Mouse (Mus musculus): ENCODE measurements around the gene Fam160a1. TPM values are rescaled to one million over a fixed set of nuclear protein-coding genes. Genes with fewer than 3 reads are reported as not detected.

The Fam160a1 gene
- polyA plus RNA-seq, 2 experiments: 0.20 to 0.27 TPM

DNA sequence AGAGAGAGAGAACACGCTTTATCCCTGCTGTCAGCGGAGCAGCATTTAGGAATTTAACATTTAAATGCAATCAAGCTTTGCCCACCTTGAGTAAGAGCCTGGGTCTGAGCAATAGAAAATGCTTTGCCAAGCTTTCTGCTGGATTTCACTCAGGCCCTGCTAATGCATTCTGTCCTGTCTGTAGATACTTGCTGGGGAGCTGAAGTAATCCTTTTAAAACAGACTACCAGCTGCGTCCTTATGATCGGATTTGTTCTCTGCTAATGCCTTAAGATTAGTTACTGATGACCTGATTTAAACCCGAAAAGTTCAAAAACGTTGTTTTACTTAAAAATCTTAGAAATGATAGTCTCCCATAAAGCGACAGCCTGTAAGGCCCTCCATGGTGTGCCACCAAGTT lies 136.0 kb downstream of the Fam160a1 start:
- H3K4me2 ChIP-seq (ENCODE audit: low read depth): no peak overlapping the region
- H3K4me1 ChIP-seq (replicated peaks; ENCODE audit: control insufficient read depth in 2 of 2, insufficient read depth in 2 of 2, low read length in 1 of 2): peaks cover 0 to 6% of the 10 kb centered on the region in 2 experiments; a peak in 3 of 4 replicates
- no peaks in the 10 kb centered on the region for H3K27me3 ChIP-seq (ENCODE audit: control insufficient read depth, insufficient read depth, low read length)
- H3K27ac ChIP-seq: no peak overlapping the region
- H3K9me3 ChIP-seq (ENCODE audit: control insufficient read depth, low read length): no peaks in the 10 kb centered on the region
- 70% methylated on average over 7 of the region's 7 CpGs for WGBS (ENCODE audit: insufficient replicate concordance)
- H3K4me3 ChIP-seq (ENCODE audit: insufficient read depth in 1 of 2, low read depth in 2 of 2, low read length in 2 of 2): no peak overlapping the region
- TF ChIP-seq EP300 (IDR thresholded peaks at IDR 0.05; ENCODE audit: low read depth) (no peak), CTCF (IDR thresholded peaks at IDR 0.05; ENCODE audit: low read depth) (no peak)
- H3K36me3 ChIP-seq (replicated peaks; ENCODE audit: control insufficient read depth, insufficient read depth, low read depth): no peaks in the 10 kb centered on the region
- H3K9ac ChIP-seq (replicated peaks): no peak overlapping the region
- no peak for DNase-seq (ENCODE audit: low read depth in 3 of 3, low spot score in 3 of 3)
- ATAC-seq (ENCODE audit: insufficient read depth): no peak

DNA sequence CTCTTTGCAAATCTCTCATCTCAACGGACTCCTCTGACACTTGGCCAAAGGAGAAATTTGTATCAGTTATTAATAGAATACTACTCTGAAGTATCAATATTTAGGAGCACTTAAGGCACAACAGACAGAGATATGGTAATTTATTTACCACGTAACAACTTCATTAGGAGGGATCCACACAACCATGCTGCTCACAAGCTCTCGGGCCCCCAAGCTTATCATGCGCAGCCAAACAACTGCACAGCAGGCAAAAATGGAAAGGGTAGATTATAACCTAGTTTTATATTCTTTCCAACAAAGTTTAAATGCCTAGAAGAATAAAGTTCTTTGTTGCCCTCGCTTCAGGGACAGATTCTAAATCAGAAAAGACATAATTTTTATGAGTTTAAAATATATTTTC lies 137.1 kb downstream of the Fam160a1 start:
- Histone ChIP-seq H3K4me1 (replicated peaks; ENCODE audit: control insufficient read depth in 2 of 2, insufficient read depth in 2 of 2, low read length in 1 of 2) (peaks cover 0 to 6% of the 10 kb centered on the region in 2 experiments; a peak in 3 of 4 replicates), H3K36me3 (replicated peaks; ENCODE audit: control insufficient read depth, insufficient read depth, low read depth) (no peaks in the 10 kb centered on the region), H3K27me3 (ENCODE audit: control insufficient read depth, insufficient read depth, low read length) (no peaks in the 10 kb centered on the region), H3K4me2 (ENCODE audit: low read depth) (peak overlapping the region; percentile 2; the same call in 1 of the 2 replicates), H3K27ac (no peak overlapping the region), H3K9me3 (ENCODE audit: control insufficient read depth, low read length) (no peaks in the 10 kb centered on the region), H3K9ac (replicated peaks) (no peak overlapping the region), H3K4me3 (ENCODE audit: insufficient read depth in 1 of 2, low read depth in 2 of 2, low read length in 2 of 2) (no peak overlapping the region)
- 43% methylated on average over 5 of the region's 5 CpGs for WGBS (ENCODE audit: insufficient replicate concordance)
- no peak for DNase-seq (ENCODE audit: low read depth in 3 of 3, low spot score in 3 of 3)
- ATAC-seq (ENCODE audit: insufficient read depth): peak; percentile 66; the same call in 1 of the 2 replicates
- TF ChIP-seq CTCF (IDR thresholded peaks at IDR 0.05; ENCODE audit: low read depth) (no peak), EP300 (IDR thresholded peaks at IDR 0.05; ENCODE audit: low read depth) (no peak)

DNA sequence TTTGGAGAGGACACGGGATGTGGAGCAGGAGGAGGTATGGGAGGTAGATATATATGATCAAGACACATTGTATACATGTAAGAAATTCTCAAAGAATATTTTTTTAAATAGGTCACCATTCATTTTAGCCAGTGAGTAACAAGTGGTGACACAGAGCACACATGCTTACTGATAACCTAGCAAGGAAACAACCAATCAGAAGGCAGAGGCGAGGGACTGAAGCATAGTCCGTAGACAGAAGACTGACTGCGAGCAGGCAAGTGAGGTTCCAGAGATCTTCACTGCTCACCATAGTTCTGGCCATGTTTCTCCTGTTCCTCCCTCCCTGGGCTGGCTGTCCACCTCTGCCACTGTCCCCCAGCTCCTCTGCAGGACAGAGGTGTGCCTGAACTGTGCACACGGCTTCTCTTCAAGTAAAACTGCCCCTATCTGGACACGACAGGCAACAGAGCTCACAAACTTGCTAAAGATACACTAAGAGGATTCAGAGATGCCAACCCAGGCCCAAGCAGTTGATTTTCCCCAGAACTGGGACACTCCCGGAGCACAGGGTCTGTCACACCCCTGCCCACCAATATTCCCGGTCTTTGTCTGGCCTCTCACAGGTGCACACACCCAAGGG lies 137.7 kb downstream of the Fam160a1 start:
- no peaks in the 10 kb centered on the region for H3K36me3 ChIP-seq (replicated peaks; ENCODE audit: control insufficient read depth, insufficient read depth, low read depth)
- peaks cover 0 to 6% of the 10 kb centered on the region in 2 experiments; a peak in 3 of 4 replicates for H3K4me1 ChIP-seq (replicated peaks; ENCODE audit: control insufficient read depth in 2 of 2, insufficient read depth in 2 of 2, low read length in 1 of 2)
- no peak overlapping the region for H3K4me3 ChIP-seq (ENCODE audit: insufficient read depth in 1 of 2, low read depth in 2 of 2, low read length in 2 of 2)
- no peak for TF ChIP-seq CTCF (IDR thresholded peaks at IDR 0.05; ENCODE audit: low read depth)
- TF ChIP-seq EP300 (IDR thresholded peaks at IDR 0.05; ENCODE audit: low read depth): no peak
- DNase-seq (ENCODE audit: low read depth in 3 of 3, low spot score in 3 of 3): peak in 2 of 3 experiments; percentile 16 to 28
- no peak overlapping the region for H3K9ac ChIP-seq (replicated peaks)
- 47% methylated on average over 8 of the region's 8 CpGs for WGBS (ENCODE audit: insufficient replicate concordance)
- peak overlapping the region; percentile 2; the same call in 1 of the 2 replicates for H3K4me2 ChIP-seq (ENCODE audit: low read depth)
- ATAC-seq (ENCODE audit: insufficient read depth): peak; percentile 77
- no peaks in the 10 kb centered on the region for H3K27me3 ChIP-seq (ENCODE audit: control insufficient read depth, insufficient read depth, low read length)
- no peak overlapping the region for H3K27ac ChIP-seq
- H3K9me3 ChIP-seq (ENCODE audit: control insufficient read depth, low read length): no peaks in the 10 kb centered on the region

DNA sequence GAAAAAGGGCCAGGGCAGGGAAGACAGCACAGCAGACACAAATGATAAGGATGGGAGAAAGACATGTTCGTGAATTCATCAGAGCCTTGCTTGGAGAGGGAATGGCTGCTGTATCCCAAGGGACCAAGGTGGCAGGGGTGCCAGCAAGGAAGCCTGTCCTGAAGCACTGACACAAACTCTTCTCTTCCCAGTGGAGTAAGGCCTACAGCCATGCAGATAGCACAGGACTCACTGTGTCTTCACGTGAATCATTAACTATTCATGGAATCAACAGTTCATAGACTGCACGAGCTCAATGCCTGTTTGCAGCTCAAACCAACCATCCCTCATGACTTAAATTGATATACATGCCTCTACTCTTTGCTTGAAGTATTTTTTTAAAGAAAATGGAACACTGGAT lies 139.1 kb downstream of the Fam160a1 start:
- ATAC-seq (ENCODE audit: insufficient read depth) (no peak), DNase-seq (ENCODE audit: low read depth in 3 of 3, low spot score in 3 of 3) (no peak)
- H3K4me1 ChIP-seq (replicated peaks; ENCODE audit: control insufficient read depth in 2 of 2, insufficient read depth in 2 of 2, low read length in 1 of 2): peaks cover 0 to 6% of the 10 kb centered on the region in 2 experiments; a peak in 3 of 4 replicates
- no peak overlapping the region for H3K4me3 ChIP-seq (ENCODE audit: insufficient read depth in 1 of 2, low read depth in 2 of 2, low read length in 2 of 2)
- WGBS (ENCODE audit: insufficient replicate concordance): 61% methylated on average over 3 of the region's 3 CpGs
- TF ChIP-seq EP300 (IDR thresholded peaks at IDR 0.05; ENCODE audit: low read depth): no peak
- TF ChIP-seq CTCF (IDR thresholded peaks at IDR 0.05; ENCODE audit: low read depth): no peak
- no peak overlapping the region for H3K27ac ChIP-seq
- H3K9ac ChIP-seq (replicated peaks): no peak overlapping the region
- no peaks in the 10 kb centered on the region for H3K9me3 ChIP-seq (ENCODE audit: control insufficient read depth, low read length)
- H3K36me3 ChIP-seq (replicated peaks; ENCODE audit: control insufficient read depth, insufficient read depth, low read depth): no peaks in the 10 kb centered on the region
- no peak overlapping the region for H3K4me2 ChIP-seq (ENCODE audit: low read depth)
- no peaks in the 10 kb centered on the region for H3K27me3 ChIP-seq (ENCODE audit: control insufficient read depth, insufficient read depth, low read length)

DNA sequence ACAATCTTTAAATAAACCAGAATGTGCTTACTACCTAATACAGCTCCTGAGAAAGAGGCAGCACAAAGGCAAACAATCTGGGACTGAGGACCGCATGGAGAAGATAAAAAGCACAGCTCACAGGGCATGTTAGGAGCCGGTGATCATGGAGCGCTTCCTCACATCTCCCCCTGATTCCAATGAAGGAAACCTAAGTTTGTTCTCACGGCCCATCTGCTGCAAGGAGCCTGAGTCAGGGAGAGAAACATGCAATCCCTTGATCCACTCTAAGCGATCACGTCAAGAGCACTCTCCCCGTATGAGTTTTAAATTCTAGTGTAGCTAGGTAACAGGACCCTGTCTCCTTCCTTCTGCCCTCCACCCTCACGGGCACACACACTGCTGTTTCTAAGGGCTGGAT lies 140.0 kb downstream of the Fam160a1 start:
- H3K9me3 ChIP-seq (ENCODE audit: control insufficient read depth, low read length): no peaks in the 10 kb centered on the region
- H3K4me1 ChIP-seq (replicated peaks; ENCODE audit: control insufficient read depth in 2 of 2, insufficient read depth in 2 of 2, low read length in 1 of 2): peaks cover 0 to 6% of the 10 kb centered on the region in 2 experiments; a peak in 3 of 4 replicates
- H3K9ac ChIP-seq (replicated peaks): no peak overlapping the region
- ATAC-seq (ENCODE audit: insufficient read depth) (no peak), DNase-seq (ENCODE audit: low read depth in 3 of 3, low spot score in 3 of 3) (no peak)
- TF ChIP-seq EP300 (IDR thresholded peaks at IDR 0.05; ENCODE audit: low read depth) (no peak), CTCF (IDR thresholded peaks at IDR 0.05; ENCODE audit: low read depth) (no peak)
- H3K4me3 ChIP-seq (ENCODE audit: insufficient read depth in 1 of 2, low read depth in 2 of 2, low read length in 2 of 2): no peak overlapping the region
- H3K27ac ChIP-seq: no peak overlapping the region
- 77% methylated on average over 8 of the region's 8 CpGs for WGBS (ENCODE audit: insufficient replicate concordance)
- H3K27me3 ChIP-seq (ENCODE audit: control insufficient read depth, insufficient read depth, low read length): no peaks in the 10 kb centered on the region
- no peak overlapping the region for H3K4me2 ChIP-seq (ENCODE audit: low read depth)
- no peaks in the 10 kb centered on the region for H3K36me3 ChIP-seq (replicated peaks; ENCODE audit: control insufficient read depth, insufficient read depth, low read depth)
